Mouse (Mus musculus) small intestine, adult 2 months (tissue): ENCODE data around the gene Tead1.

ENCODE experiments used
- CTCF ChIP-seq: fragments of 200-500 bp; IDR thresholded peaks from 2 replicates; pipeline ENCODE4 v1.5.1; 2012; ENCODE audit warnings: low read depth, mild to moderate bottlenecking, control low read depth, inconsistent platforms, low read length, moderate library complexity, mixed read lengths; ENCODE audit not compliant: insufficient replicate concordance, insufficient read length; ENCODE audit errors: extremely low read depth
- POLR2A ChIP-seq: fragments of 200-500 bp; IDR thresholded peaks from 2 replicates; pipeline ENCODE4 v1.6.1; 2012; ENCODE audit warnings: low read depth, mild to moderate bottlenecking, control low read depth, inconsistent platforms, low read length, moderate library complexity

GRCm38 (mm10) chr7:112801706-112802105, 122.6 kb downstream of the Tead1 start:
- TF ChIP-seq POLR2A (no peak), CTCF (no peak)
